Mouse (Mus musculus) erythroblast, embryonic 14.5 days (primary cell): Measurements from ENCODE around the gene Asphd1. TPM values are rescaled to one million over a fixed set of nuclear protein-coding genes. Genes with fewer than 3 reads are reported as not detected.
A peak's percentile ranks its signal among the peaks of the same experiment; 100 is the strongest.

ENCODE experiments used
- H3K27me3 ChIP-seq: 2 replicates; pipeline ENCODE4 v1.6.1; 2012; ENCODE audit warnings: inconsistent platforms; ENCODE audit not compliant: control insufficient read depth
- H3K36me3 ChIP-seq: 2 replicates; pipeline ENCODE4 v1.6.1; 2012; ENCODE audit warnings: mild to moderate bottlenecking, inconsistent platforms; ENCODE audit not compliant: control insufficient read depth
- H3K4me1 ChIP-seq: 2 replicates; pipeline ENCODE4 v1.6.1; 2012; ENCODE audit warnings: inconsistent platforms; ENCODE audit not compliant: control insufficient read depth
- H3K4me3 ChIP-seq: replicated peaks from 2 replicates; pipeline ENCODE3; 2012; ENCODE audit warnings: moderate library complexity, mild to moderate bottlenecking, inconsistent platforms
- H3K9me3 ChIP-seq: 2 replicates; pipeline ENCODE4 v1.6.1; 2012; ENCODE audit warnings: low read length, inconsistent platforms, mixed read lengths; ENCODE audit not compliant: control insufficient read depth
- GATA1 ChIP-seq: IDR thresholded peaks from 2 replicates; pipeline ENCODE4 v1.6.1; 2012; ENCODE audit warnings: low read length, inconsistent platforms, mixed read lengths
- TAL1 ChIP-seq: IDR thresholded peaks from 3 replicates; pipeline ENCODE4 v1.6.1; 2012; ENCODE audit warnings: low read length, inconsistent platforms, mixed read lengths
- polyA plus RNA-seq: library from polyadenylated mRNA; stranded (reverse); fragments of >175 nt; gene quantifications from 2 replicates; pipeline ENCODE4 v1.2.3, GENCODE M21; 2012

The Asphd1 gene
- polyA plus RNA-seq, 1 experiment: not detected

DNA sequence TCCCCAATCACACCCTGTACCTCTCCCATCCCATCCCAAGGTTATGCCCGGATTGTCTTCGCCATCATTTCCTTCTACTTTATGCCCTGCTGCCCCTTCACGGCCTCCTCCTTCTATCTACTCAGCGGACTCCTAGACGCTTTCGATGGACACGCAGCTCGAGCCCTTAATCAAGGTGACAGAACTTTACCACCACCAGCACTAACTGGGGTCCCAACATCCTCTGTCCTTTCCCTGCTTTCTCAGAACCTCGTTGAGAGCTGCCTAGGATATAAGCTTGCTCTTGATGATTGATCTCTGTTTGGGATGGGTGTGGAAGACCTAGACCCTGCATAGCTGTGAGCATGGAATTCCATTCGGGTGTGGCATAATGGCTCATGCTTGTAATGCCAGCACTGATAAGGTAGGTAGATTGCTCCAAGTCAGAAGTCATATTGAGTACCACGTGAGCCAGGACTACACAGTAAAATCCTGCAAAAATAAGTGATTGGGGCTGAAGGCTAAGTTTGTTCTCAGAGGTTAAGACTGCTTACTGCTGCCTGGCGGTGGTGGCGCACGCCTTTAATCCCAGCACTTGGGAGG, 27.6 kb upstream of the Asphd1 start:
- peaks cover 53% of the 10 kb centered on the region for H3K4me1 ChIP-seq
- H3K27me3 ChIP-seq: 0 out of 2 replicates have a peak, but pooled peaks cover 4% of the 10 kb centered on the region
- H3K36me3 ChIP-seq: peaks cover 40% of the 10 kb centered on the region
- TF ChIP-seq GATA1 (peak; percentile 70), TAL1 (no peak)
- peak overlapping the region; percentile 79 for H3K4me3 ChIP-seq
- no peaks in the 10 kb centered on the region for H3K9me3 ChIP-seq

- TF ChIP-seq TAL1: no peak
- TF ChIP-seq GATA1: no peak
- no peaks in the 10 kb centered on the region for H3K9me3 ChIP-seq
- H3K36me3 ChIP-seq: peaks cover 35% of the 10 kb centered on the region
- 0 out of 2 replicates have a peak, but pooled peaks cover 4% of the 10 kb centered on the region for H3K27me3 ChIP-seq
- H3K4me1 ChIP-seq: peaks cover 47% of the 10 kb centered on the region
- H3K4me3 ChIP-seq: peak within 1 kb of the TSS; percentile 79
Observed at GRCm38 (mm10) chr7:126975950-126976866, 26.8 kb upstream of the Asphd1 start, which contains the start of gene Cdiptos. Gene Cdiptos (minus strand): TSS chr7:126976098.

GRCm38 (mm10) chr7:126975893-126975949, 26.3 kb upstream of the Asphd1 start, which contains the start of gene Cdipt:
Gene Cdipt (plus strand): TSS chr7:126975914.
- H3K4me3 ChIP-seq: peak within 1 kb of the TSS; percentile 79
- TF ChIP-seq GATA1: no peak
- TF ChIP-seq TAL1: no peak
- H3K36me3 ChIP-seq: peaks cover 31% of the 10 kb centered on the region
- H3K9me3 ChIP-seq: no peaks in the 10 kb centered on the region
- peaks cover 47% of the 10 kb centered on the region for H3K4me1 ChIP-seq
- 0 out of 2 replicates have a peak, but pooled peaks cover 4% of the 10 kb centered on the region for H3K27me3 ChIP-seq

GRCm38 (mm10) chr7:126975493-126975892, 26.1 kb upstream of the Asphd1 start:
- H3K36me3 ChIP-seq: peaks cover 29% of the 10 kb centered on the region
- no peak for TF ChIP-seq TAL1
- no peak for TF ChIP-seq GATA1

GRCm38 (mm10) chr7:126967361-126967760, 18.0 kb upstream of the Asphd1 start:
- no peaks in the 10 kb centered on the region for H3K9me3 ChIP-seq
- no peak for TF ChIP-seq GATA1
- no peak for TF ChIP-seq TAL1
- no peak overlapping the region for H3K4me3 ChIP-seq
- H3K4me1 ChIP-seq: no peaks in the 10 kb centered on the region
- no peaks in the 10 kb centered on the region for H3K36me3 ChIP-seq
- H3K27me3 ChIP-seq: peaks cover 17% of the 10 kb centered on the region

More at GRCm38 (mm10) chr7:126975493-126975892, 26.1 kb upstream of the Asphd1 start:
- Histone ChIP-seq H3K4me1 (peaks cover 47% of the 10 kb centered on the region), H3K9me3 (no peaks in the 10 kb centered on the region), H3K27me3 (0 out of 2 replicates have a peak, but pooled peaks cover 4% of the 10 kb centered on the region), H3K4me3 (peak overlapping the region; percentile 79)

DNA sequence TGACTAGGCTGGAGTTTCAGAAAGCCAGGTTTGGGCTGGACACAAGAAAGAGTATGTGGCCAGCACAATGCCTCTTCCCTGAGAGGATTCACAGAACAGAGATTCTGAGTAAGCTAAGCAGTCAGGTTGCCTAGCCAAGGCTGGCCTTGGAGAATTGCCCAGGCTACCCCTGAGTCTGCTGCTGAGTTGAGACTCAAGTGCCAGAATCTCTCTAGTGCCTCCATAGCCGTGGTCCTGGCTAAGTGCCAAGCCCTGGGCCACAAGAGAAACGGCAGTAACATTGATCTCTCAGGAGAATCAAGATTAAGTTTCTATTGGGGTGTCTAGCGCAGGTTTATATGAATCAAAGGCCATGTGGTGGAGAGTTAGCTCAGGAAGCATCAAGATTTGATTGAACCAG, 16.2 kb upstream of the Asphd1 start:
- Histone ChIP-seq H3K4me1 (no peaks in the 10 kb centered on the region), H3K4me3 (no peak overlapping the region), H3K9me3 (no peaks in the 10 kb centered on the region), H3K27me3 (peaks cover 20% of the 10 kb centered on the region), H3K36me3 (no peaks in the 10 kb centered on the region)
- TF ChIP-seq TAL1: no peak
- TF ChIP-seq GATA1: no peak

GRCm38 (mm10) chr7:126963548-126964286, 14.3 kb upstream of the Asphd1 start:
- Histone ChIP-seq H3K9me3 (no peaks in the 10 kb centered on the region), H3K36me3 (no peaks in the 10 kb centered on the region), H3K4me3 (no peak overlapping the region), H3K4me1 (no peaks in the 10 kb centered on the region), H3K27me3 (peaks cover 20% of the 10 kb centered on the region)
- TF ChIP-seq TAL1: no peak
- no peak for TF ChIP-seq GATA1

DNA sequence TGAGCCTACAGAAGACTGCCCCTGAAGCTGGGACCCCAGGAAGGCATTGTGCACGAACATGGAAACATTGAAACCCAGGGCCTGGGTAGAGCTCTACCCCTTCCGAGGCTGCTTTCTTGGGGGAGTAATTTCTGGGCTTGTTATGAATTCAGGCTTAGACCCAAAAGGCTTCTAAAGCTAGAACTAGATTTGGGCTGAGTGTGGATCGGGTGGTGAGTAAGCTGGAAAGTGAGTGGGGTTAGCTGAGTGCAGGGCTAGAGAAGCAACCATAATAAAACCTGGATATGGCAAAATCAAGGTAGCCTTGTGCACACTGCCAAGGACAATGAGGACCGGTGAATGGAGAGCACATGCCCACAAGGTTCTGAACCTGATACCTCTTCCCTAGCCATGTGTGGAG, 12.6 kb upstream of the Asphd1 start:
- Histone ChIP-seq H3K4me1 (no peaks in the 10 kb centered on the region), H3K27me3 (peaks cover 20% of the 10 kb centered on the region), H3K36me3 (no peaks in the 10 kb centered on the region), H3K9me3 (no peaks in the 10 kb centered on the region), H3K4me3 (no peak overlapping the region)
- TF ChIP-seq GATA1: no peak
- TF ChIP-seq TAL1: no peak

- H3K36me3 ChIP-seq: no peaks in the 10 kb centered on the region
- H3K4me3 ChIP-seq: no peak overlapping the region
- no peaks in the 10 kb centered on the region for H3K4me1 ChIP-seq
- TF ChIP-seq GATA1 (no peak), TAL1 (no peak)
- H3K27me3 ChIP-seq: peaks cover 20% of the 10 kb centered on the region
- H3K9me3 ChIP-seq: no peaks in the 10 kb centered on the region
Observed at GRCm38 (mm10) chr7:126961095-126961494, 11.7 kb upstream of the Asphd1 start.
